Mouse (Mus musculus) olfactory bulb, adult 2 months (tissue): ENCODE data around the gene Rbm47. TPM values are rescaled to one million over a fixed set of nuclear protein-coding genes. Genes with fewer than 3 reads are reported as not detected.

Experiments used
- H3K27ac ChIP-seq: fragments of 200-500 bp; 2 replicates; pipeline ENCODE4 v1.5.1; 2012; ENCODE audit warnings: low read depth, low read length; ENCODE audit not compliant: insufficient read depth
- H3K4me1 ChIP-seq: fragments of 200-500 bp; 2 replicates; pipeline ENCODE4 v1.6.1; 2012; ENCODE audit warnings: low read length; ENCODE audit not compliant: control insufficient read depth, insufficient read depth
- H3K4me3 ChIP-seq: fragments of 200-500 bp; 2 replicates; pipeline ENCODE4 v1.5.1; 2012; ENCODE audit warnings: mild to moderate bottlenecking, low read depth, low read length, moderate library complexity; ENCODE audit not compliant: insufficient read depth
- CTCF ChIP-seq: fragments of 200-500 bp; IDR thresholded peaks from 2 replicates; pipeline ENCODE4 v1.5.1; 2012; ENCODE audit warnings: low read depth, mild to moderate bottlenecking, low read length, moderate library complexity; ENCODE audit not compliant: insufficient read depth
- POLR2A ChIP-seq: fragments of 200-500 bp; IDR thresholded peaks from 2 replicates; pipeline ENCODE4 v1.6.1; 2012; ENCODE audit warnings: mild to moderate bottlenecking, low read depth, low read length, moderate library complexity; ENCODE audit not compliant: insufficient read depth
- WGBS: fragments of 180-500 bp; shearing (Covaris S2); methylation state at CpG from one replicate; pipeline ENCODE4 v1.1.7; 2018; 5-methylcytosine and 5-hydroxymethylcytosine counted together
- polyA plus RNA-seq: library from polyadenylated mRNA; stranded (reverse); fragments of >200 nt; gene quantifications from 2 replicates; pipeline ENCODE4 v1.2.4, GENCODE M21; 2012; ENCODE audit warnings: low replicate concordance; ENCODE audit not compliant: missing spikeins, insufficient read depth, insufficient read length

The Rbm47 gene
- polyA plus RNA-seq, 1 experiment, result not detected

DNA sequence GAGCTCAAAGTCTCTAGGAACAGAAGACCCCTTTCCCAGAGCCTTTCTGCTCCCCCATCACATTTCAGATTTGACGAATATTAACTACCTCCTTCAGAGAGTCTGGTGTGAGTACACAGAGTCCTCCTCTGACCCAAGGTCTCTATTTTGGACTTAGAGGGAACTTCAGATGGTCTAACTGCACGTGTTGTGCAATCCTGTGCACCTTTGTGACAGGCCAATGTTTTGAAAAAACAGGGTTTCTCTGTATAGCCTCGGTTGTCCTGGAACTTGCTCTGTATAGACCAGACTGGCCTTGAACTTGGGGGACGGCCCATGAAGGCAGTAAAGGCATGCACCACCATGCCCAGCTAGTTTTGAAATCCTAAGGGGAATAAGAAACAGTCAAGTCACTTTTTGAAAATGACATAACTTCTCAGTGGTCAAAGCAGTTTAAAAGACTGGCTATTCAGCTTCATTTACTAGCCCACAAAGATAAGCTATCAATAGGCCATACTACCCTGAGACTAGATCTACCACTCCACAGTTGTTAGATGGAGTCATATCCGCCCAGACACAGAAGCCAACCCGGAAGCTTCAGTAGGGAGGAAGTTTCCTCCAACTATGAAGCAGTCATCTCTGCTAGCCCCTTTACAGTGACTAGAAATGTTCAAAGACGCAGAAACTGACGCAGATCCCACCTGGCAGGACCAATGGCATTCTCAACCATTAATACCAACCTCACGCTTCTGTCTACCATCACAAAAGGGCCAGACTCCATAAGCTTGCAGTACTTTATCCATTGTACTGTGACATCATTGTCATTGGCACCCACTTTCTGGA is 93.3 kb downstream of the Rbm47 start:
- 96% methylated on average over 9 of the region's 9 CpGs for WGBS
- Histone ChIP-seq H3K4me1 (0 out of 2 replicates have a peak, but pooled peaks cover 2% of the 10 kb centered on the region), H3K4me3 (no peak overlapping the region), H3K27ac (no peak overlapping the region)
- no peak for TF ChIP-seq CTCF
- TF ChIP-seq POLR2A, result no peak

DNA sequence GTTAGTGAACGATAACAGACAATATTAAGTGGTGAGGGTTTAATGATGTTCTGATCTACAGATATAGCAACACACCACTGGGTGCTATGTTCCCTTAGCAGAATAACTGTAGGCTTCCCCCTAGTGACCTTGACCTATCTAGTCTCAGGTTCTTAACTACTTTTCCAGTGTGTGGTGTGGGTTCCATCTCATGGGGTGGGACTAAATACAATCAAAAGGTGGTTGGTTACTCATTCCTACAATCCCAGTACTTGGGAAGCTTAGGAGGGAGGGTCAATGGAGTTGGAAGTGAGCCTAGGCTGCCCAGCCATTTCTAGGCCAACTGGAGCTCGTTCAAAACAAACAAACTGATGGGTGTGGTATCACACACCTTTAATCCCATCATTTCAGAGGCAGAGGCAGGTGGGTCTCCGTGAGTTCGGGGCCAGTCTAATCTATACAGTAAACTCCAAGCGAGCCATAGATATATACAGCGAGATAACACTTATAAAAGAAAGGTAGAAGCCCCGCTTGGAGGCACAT is 94.4 kb downstream of the Rbm47 start:
- no peak overlapping the region for H3K27ac ChIP-seq
- TF ChIP-seq CTCF (no peak), POLR2A (no peak)
- WGBS, result 97% methylated on average over 7 of the region's 7 CpGs
- 0 out of 2 replicates have a peak, but pooled peaks cover 2% of the 10 kb centered on the region for H3K4me1 ChIP-seq
- H3K4me3 ChIP-seq, result no peak overlapping the region

GRCm38 (mm10) chr5:66077416-66077815 is 95.5 kb downstream of the Rbm47 start:
- Histone ChIP-seq H3K27ac (no peak overlapping the region), H3K4me3 (no peak overlapping the region), H3K4me1 (0 out of 2 replicates have a peak, but pooled peaks cover 2% of the 10 kb centered on the region)
- 30% methylated on average over 10 of the region's 10 CpGs for WGBS
- TF ChIP-seq POLR2A (no peak), CTCF (no peak)

GRCm38 (mm10) chr5:66076685-66077301 is 96.1 kb downstream of the Rbm47 start:
- TF ChIP-seq CTCF (no peak), POLR2A (no peak)
- H3K27ac ChIP-seq, result no peak overlapping the region
- 84% methylated on average over 12 of the region's 12 CpGs for WGBS
- 0 out of 2 replicates have a peak, but pooled peaks cover 2% of the 10 kb centered on the region for H3K4me1 ChIP-seq
- no peak overlapping the region for H3K4me3 ChIP-seq

- 96% methylated on average over 12 of the region's 12 CpGs for WGBS
- TF ChIP-seq POLR2A, result no peak
- no peak for TF ChIP-seq CTCF
- H3K4me1 ChIP-seq, result 0 out of 2 replicates have a peak, but pooled peaks cover 2% of the 10 kb centered on the region
These were observed 97.0 kb downstream of the Rbm47 start for GRCm38 (mm10) chr5:66075906-66076305.

DNA sequence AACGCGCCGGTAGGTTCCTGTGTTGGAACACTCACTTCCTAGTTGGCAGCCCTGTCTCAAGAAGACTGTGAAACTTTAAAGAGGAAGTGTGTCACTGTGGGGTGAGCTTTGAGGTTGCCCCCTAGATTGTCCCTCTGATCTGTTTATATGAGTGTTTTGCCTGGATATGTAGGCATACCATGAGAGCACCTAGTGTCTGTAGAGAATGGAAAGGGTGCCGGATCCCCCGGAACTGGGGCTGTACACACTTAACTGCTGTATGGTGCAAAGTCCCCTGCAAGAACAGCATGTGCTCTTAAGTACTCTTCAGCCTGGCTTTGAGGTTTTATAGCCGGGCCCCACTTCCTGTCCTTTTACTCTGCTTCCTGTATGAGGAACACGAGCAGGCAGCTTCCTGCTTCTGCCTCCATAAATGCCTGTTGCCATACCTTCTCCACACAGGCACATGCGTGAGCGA is 97.9 kb downstream of the Rbm47 start:
- H3K27ac ChIP-seq, result no peak overlapping the region
- 0 out of 2 replicates have a peak, but pooled peaks cover 2% of the 10 kb centered on the region for H3K4me1 ChIP-seq
- no peak for TF ChIP-seq CTCF
- TF ChIP-seq POLR2A, result no peak
- no peak overlapping the region for H3K4me3 ChIP-seq
- WGBS, result 91% methylated on average over 9 of the region's 9 CpGs

More at GRCm38 (mm10) chr5:66075906-66076305, 97.0 kb downstream of the Rbm47 start:
- Histone ChIP-seq H3K4me3 (no peak overlapping the region), H3K27ac (no peak overlapping the region)

DNA sequence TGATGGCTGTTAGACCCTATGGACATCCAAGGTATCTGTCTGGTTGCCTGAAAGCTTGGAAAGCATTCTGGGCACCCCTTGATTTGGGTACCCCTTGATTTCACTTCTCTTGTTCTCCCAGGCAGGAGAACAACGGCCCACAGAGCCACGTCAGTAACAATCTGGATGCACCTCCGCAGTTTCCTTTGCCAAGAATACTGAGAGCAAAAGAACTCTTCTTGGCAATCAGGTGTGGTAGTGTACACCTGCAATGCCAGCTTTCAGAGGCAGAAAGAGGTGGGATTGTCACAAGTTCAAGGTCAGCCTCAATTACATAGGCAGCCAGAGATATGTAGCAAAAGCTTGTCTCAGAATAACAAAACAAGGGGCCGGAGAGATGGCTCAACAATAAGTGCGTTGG is 98.7 kb downstream of the Rbm47 start:
- Histone ChIP-seq H3K27ac (no peak overlapping the region), H3K4me3 (no peak overlapping the region), H3K4me1 (peaks cover 8% of the 10 kb centered on the region; the same call in 1 of the 2 replicates)
- no peak for TF ChIP-seq POLR2A
- WGBS, result 94% methylated on average over 5 of the region's 5 CpGs

- no peak for TF ChIP-seq POLR2A
- no peak for TF ChIP-seq CTCF
- peaks cover 8% of the 10 kb centered on the region; the same call in 1 of the 2 replicates for H3K4me1 ChIP-seq
- 89% methylated on average over 12 of the region's 12 CpGs for WGBS
- H3K27ac ChIP-seq, result no peak overlapping the region
- H3K4me3 ChIP-seq, result no peak overlapping the region
These were observed 99.2 kb downstream of the Rbm47 start for GRCm38 (mm10) chr5:66073604-66074164.
